Mouse (Mus musculus) forelimb bud, embryonic 11.5 days (tissue): ENCODE measurements at regions not wholly inside any gene's neighbourhood (a gene's known extent, or its start where the extent isn't known, plus 50 kb on each side); places are given as distances from the start of the nearest gene placed in this dataset.

ENCODE experiments used
- DNase-seq: peaks from one replicate; pipeline ENCODE4 v3.0.0-alpha.2; 2012; ENCODE audit warnings: low read depth, low spot score

- DNase-seq: no peak
Observed at GRCm38 (mm10) chr1:156994005-156994643, 54.7 kb upstream of the Ralgps2 start.

GRCm38 (mm10) chr1:156993105-156993504, 53.7 kb upstream of the Ralgps2 start:
- no peak for DNase-seq

- DNase-seq: no peak
Observed at GRCm38 (mm10) chr1:156992536-156992935, 53.1 kb upstream of the Ralgps2 start.

- no peak for DNase-seq
Observed at GRCm38 (mm10) chr1:156990567-156991494, 51.4 kb upstream of the Ralgps2 start.

GRCm38 (mm10) chr1:156990112-156990511, 50.7 kb upstream of the Ralgps2 start:
- no peak for DNase-seq

- no peak for DNase-seq
Observed at GRCm38 (mm10) chr1:156989149-156989785, 49.8 kb upstream of the Ralgps2 start.
